Mouse (Mus musculus): ENCODE data around the gene Triobp.

- no peak for TF ChIP-seq CTCF (IDR thresholded peaks at IDR 0.05; ENCODE audit: extremely low read depth, insufficient read depth, insufficient read length, insufficient replicate concordance)
- TF ChIP-seq POLR2A (IDR thresholded peaks at IDR 0.05; ENCODE audit: low read depth, low read length): no peak
Measured at GRCm38 (mm10) chr15:78995916-78996315, 48.4 kb downstream of the Triobp start.

All from spleen, adult 2 months (tissue).